Mouse (Mus musculus): Measurements from ENCODE around the gene Cps1. TPM values are rescaled to one million over a fixed set of nuclear protein-coding genes. Genes with fewer than 3 reads are reported as not detected.

Gene Cps1
- not detected in 2 replicates for polyA plus RNA-seq (2012; ENCODE audit: insufficient read depth, insufficient read length, low replicate concordance, missing spikeins)

DNA sequence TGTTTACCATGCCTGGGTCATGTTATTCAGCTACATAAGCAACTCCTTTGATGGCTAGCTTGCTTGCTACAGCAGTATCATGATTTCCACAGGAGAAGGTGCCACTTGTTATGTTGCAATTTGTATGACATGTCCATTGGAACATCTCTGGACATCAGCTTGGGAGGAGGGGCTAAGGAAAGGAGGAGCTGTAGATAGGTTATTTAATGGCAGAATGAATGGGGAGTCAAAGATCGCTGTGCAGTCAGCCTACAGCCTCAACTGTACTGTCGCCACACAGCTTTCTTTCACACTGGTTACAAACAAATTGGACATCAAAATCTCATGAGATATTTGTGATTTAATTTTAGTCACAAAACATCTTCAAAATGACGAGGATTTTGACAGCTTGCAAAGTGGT lies at the start of gene Cps1:
Gene Cps1, plus strand, starts transcription at position 230 of the 400 bp plus-strand sequence.
- TF ChIP-seq CTCF (IDR thresholded peaks at IDR 0.05; ENCODE audit: insufficient read depth, low read depth, low read length), result no peak
- no peak for TF ChIP-seq POLR2A (IDR thresholded peaks at IDR 0.05; ENCODE audit: insufficient read depth, low read depth, low read length)

DNA sequence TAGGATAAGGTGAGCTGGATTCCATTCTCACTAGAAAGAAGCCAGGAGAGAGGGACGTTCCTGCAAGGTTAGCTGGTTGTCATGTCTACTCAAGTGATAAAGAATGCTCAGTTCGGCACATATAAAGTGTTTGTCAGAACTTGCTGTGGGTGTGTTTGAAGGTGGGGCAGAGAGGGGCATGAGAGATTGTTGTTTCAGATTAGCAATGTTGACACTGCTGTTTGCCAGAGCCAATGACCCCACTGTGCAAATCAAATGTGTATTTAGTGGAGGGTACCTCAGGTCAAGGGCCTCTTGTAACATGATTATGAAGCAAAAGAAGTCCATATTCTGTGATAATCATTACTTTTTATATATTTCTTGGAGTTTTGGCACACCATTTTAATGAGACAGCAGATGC lies 45.1 kb upstream of the Cps1 start:
- Histone ChIP-seq H3K27ac (ENCODE audit: insufficient read depth, low read depth, low read length) (no peak overlapping the region), H3K4me1 (ENCODE audit: control insufficient read depth, insufficient read depth, low read length) (no peaks in the 10 kb centered on the region), H3K4me3 (ENCODE audit: insufficient read depth, low read depth, low read length) (no peak overlapping the region)
- WGBS, result 85% methylated on average over 2 of the region's 2 CpGs
- TF ChIP-seq CTCF (IDR thresholded peaks at IDR 0.05; ENCODE audit: insufficient read depth, low read depth, low read length) (no peak), POLR2A (IDR thresholded peaks at IDR 0.05; ENCODE audit: insufficient read depth, low read depth, low read length) (no peak)

More for the DNA sequence above, at the start of gene Cps1:
- WGBS, result 89% methylated on average over 3 of the region's 3 CpGs
- Histone ChIP-seq H3K4me3 (ENCODE audit: insufficient read depth, low read depth, low read length) (no peak within 1 kb of the TSS), H3K27ac (ENCODE audit: insufficient read depth, low read depth, low read length) (no peak within 1 kb of the TSS), H3K4me1 (ENCODE audit: control insufficient read depth, insufficient read depth, low read length) (no peaks in the 10 kb centered on the region)

GRCm38 (mm10) chr1:67078666-67079065 lies 44.2 kb upstream of the Cps1 start:
- TF ChIP-seq CTCF (IDR thresholded peaks at IDR 0.05; ENCODE audit: insufficient read depth, low read depth, low read length) (no peak), POLR2A (IDR thresholded peaks at IDR 0.05; ENCODE audit: insufficient read depth, low read depth, low read length) (no peak)
- no peak overlapping the region for H3K4me3 ChIP-seq (ENCODE audit: insufficient read depth, low read depth, low read length)
- H3K27ac ChIP-seq (ENCODE audit: insufficient read depth, low read depth, low read length), result no peak overlapping the region
- H3K4me1 ChIP-seq (ENCODE audit: control insufficient read depth, insufficient read depth, low read length), result no peaks in the 10 kb centered on the region
- 82% methylated on average over 2 of the region's 2 CpGs for WGBS

DNA sequence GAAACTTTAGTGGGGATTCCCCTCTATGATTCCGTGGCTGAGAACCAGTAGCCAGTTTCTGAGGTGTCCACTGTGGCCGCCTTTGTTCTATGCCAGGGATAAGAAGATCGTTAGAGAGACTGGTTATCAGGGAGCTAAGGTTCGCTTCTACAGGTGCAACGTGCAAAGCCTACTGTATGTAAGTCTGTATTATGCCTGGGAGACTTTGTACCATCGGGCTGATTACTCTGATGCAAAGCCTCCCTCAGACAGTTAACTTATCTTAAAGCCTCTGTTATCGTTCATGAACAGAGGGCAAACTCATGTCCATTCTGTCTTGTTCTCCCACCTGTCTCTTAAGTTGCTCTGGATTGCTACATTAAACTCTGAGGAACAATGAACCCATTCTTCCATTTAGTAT lies 43.7 kb upstream of the Cps1 start:
- Histone ChIP-seq H3K4me3 (ENCODE audit: insufficient read depth, low read depth, low read length) (no peak overlapping the region), H3K4me1 (ENCODE audit: control insufficient read depth, insufficient read depth, low read length) (no peaks in the 10 kb centered on the region), H3K27ac (ENCODE audit: insufficient read depth, low read depth, low read length) (no peak overlapping the region)
- 81% methylated on average over 7 of the region's 7 CpGs for WGBS
- TF ChIP-seq CTCF (IDR thresholded peaks at IDR 0.05; ENCODE audit: insufficient read depth, low read depth, low read length), result no peak
- TF ChIP-seq POLR2A (IDR thresholded peaks at IDR 0.05; ENCODE audit: insufficient read depth, low read depth, low read length), result no peak

DNA sequence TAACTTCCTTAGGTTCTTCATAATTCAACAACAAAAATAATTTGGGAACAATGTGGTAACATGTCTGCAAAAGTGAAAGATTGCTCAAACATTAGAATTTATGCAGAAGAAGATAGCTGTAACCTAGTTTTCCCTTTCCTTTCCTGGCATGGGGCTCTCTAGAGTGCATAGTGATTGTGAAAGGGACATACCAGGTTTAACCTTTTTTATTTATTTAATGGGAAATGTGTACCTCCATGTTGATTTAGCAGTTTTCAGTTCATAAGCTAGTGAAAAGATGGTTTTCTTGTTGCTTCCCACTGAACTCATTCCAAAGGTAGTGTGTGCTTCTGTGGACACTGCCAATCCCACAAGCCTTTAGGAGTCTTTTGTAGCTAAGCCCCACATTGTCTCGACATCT lies 30.4 kb upstream of the Cps1 start:
- TF ChIP-seq CTCF (IDR thresholded peaks at IDR 0.05; ENCODE audit: insufficient read depth, low read depth, low read length) (no peak), POLR2A (IDR thresholded peaks at IDR 0.05; ENCODE audit: insufficient read depth, low read depth, low read length) (no peak)
- WGBS, result 60% methylated on average over 1 of the region's 1 CpGs
- H3K4me1 ChIP-seq (ENCODE audit: control insufficient read depth, insufficient read depth, low read length), result no peaks in the 10 kb centered on the region
- H3K27ac ChIP-seq (ENCODE audit: insufficient read depth, low read depth, low read length), result no peak overlapping the region
- no peak overlapping the region for H3K4me3 ChIP-seq (ENCODE audit: insufficient read depth, low read depth, low read length)

- TF ChIP-seq CTCF (IDR thresholded peaks at IDR 0.05; ENCODE audit: insufficient read depth, low read depth, low read length) (no peak), POLR2A (IDR thresholded peaks at IDR 0.05; ENCODE audit: insufficient read depth, low read depth, low read length) (no peak)
- no peak overlapping the region for H3K27ac ChIP-seq (ENCODE audit: insufficient read depth, low read depth, low read length)
- no peak overlapping the region for H3K4me3 ChIP-seq (ENCODE audit: insufficient read depth, low read depth, low read length)
- 85% methylated on average over 1 of the region's 1 CpGs for WGBS
- H3K4me1 ChIP-seq (ENCODE audit: control insufficient read depth, insufficient read depth, low read length), result no peaks in the 10 kb centered on the region
Measured at GRCm38 (mm10) chr1:67099215-67099614, 23.6 kb upstream of the Cps1 start.

- H3K4me3 ChIP-seq (ENCODE audit: insufficient read depth, low read depth, low read length), result no peak overlapping the region
- TF ChIP-seq POLR2A (IDR thresholded peaks at IDR 0.05; ENCODE audit: insufficient read depth, low read depth, low read length) (no peak), CTCF (IDR thresholded peaks at IDR 0.05; ENCODE audit: insufficient read depth, low read depth, low read length) (no peak)
- H3K4me1 ChIP-seq (ENCODE audit: control insufficient read depth, insufficient read depth, low read length), result no peaks in the 10 kb centered on the region
- H3K27ac ChIP-seq (ENCODE audit: insufficient read depth, low read depth, low read length), result no peak overlapping the region
- WGBS, result 48% methylated on average over 12 of the region's 12 CpGs
Measured at GRCm38 (mm10) chr1:67103476-67104248, 19.2 kb upstream of the Cps1 start.

DNA sequence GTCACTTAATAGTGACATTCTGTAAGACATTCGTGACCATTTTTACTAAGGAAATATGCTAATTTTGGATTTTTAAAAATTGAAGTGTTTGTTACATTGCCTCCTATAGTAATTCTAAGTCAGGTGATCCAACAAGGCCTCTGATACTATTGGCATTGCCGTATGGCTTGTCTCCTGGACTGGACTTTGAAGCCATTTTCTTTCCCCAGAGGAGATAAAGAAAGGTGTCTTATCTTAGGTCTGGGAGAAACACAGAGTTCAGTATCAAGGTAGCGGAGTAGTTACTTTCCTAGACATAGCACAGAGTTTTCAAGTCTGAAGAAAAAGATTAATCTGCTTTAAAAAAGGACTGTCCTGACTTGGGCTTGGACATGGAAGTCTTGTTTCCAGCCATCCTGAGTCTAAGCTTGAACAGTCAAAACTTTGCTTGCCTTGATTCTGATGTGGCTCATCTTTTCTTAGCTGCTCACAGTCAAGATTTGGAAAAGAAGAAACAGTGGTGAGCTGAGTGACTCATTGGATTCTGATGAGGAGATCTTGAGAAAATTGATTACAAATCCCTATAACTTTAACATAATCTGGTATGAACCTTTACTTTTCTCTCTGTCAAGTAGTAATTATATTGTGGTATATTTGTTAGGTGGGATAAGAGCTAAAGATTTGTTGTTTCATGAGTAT lies 11.1 kb upstream of the Cps1 start:
- WGBS, result 96% methylated on average over 3 of the region's 3 CpGs
- Histone ChIP-seq H3K4me1 (ENCODE audit: control insufficient read depth, insufficient read depth, low read length) (no peaks in the 10 kb centered on the region), H3K4me3 (ENCODE audit: insufficient read depth, low read depth, low read length) (no peak overlapping the region), H3K27ac (ENCODE audit: insufficient read depth, low read depth, low read length) (no peak overlapping the region)
- TF ChIP-seq CTCF (IDR thresholded peaks at IDR 0.05; ENCODE audit: insufficient read depth, low read depth, low read length) (no peak), POLR2A (IDR thresholded peaks at IDR 0.05; ENCODE audit: insufficient read depth, low read depth, low read length) (no peak)

DNA sequence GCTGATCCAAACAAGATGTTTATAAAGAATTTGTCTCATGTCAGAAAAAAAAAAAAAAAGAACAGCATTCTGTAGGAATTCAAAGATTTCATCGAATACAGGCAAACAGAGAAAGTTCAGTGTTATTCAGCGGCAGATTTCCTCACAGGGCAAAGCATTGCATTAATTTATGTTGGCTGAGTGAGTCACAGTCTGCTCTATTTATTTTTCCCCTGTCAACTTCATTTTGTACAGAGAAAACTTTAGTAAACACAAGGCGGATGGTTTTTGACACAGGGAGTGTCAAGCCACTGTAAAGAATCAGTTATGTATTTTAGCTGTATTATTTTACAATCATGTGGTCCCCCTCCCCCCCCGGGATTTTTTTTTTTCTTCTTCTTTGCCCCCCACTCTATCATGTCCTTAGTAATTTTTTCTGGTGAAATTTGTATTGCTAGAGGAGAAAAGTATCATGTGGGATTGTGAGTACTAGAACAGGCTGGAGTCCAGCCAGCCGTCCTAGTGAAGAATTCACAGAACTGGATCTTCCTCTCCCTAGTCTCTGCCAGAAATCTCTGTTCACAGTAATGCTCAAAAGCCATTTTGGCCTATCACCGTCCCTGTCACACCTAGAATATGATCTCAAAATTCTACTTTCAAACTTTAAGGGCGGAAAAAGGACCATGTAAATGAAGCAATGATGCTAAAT lies 9.3 kb upstream of the Cps1 start:
- TF ChIP-seq CTCF (IDR thresholded peaks at IDR 0.05; ENCODE audit: insufficient read depth, low read depth, low read length) (no peak), POLR2A (IDR thresholded peaks at IDR 0.05; ENCODE audit: insufficient read depth, low read depth, low read length) (no peak)
- Histone ChIP-seq H3K4me1 (ENCODE audit: control insufficient read depth, insufficient read depth, low read length) (no peaks in the 10 kb centered on the region), H3K27ac (ENCODE audit: insufficient read depth, low read depth, low read length) (no peak overlapping the region), H3K4me3 (ENCODE audit: insufficient read depth, low read depth, low read length) (no peak overlapping the region)
- 58% methylated on average over 7 of the region's 7 CpGs for WGBS
